Mouse (Mus musculus): ENCODE results near the gene Dctn3. TPM values are rescaled to one million over a fixed set of nuclear protein-coding genes. Genes with fewer than 3 reads are reported as not detected.

Dctn3 gene
- polyA plus RNA-seq, 1 experiment from 2014 or later, result 274 TPM

GRCm38 (mm10) chr4:41671963-41672480, 50.9 kb downstream of the Dctn3 start:
- H3K4me2 ChIP-seq (replicated peaks), result peak overlapping the region; percentile 3; the same call in 1 of the 2 replicates
- DNase-seq (ENCODE audit: low spot score), result no peak
- H3K9me3 ChIP-seq (ENCODE audit: control insufficient read depth, low read length), result no peaks in the 10 kb centered on the region

DNA sequence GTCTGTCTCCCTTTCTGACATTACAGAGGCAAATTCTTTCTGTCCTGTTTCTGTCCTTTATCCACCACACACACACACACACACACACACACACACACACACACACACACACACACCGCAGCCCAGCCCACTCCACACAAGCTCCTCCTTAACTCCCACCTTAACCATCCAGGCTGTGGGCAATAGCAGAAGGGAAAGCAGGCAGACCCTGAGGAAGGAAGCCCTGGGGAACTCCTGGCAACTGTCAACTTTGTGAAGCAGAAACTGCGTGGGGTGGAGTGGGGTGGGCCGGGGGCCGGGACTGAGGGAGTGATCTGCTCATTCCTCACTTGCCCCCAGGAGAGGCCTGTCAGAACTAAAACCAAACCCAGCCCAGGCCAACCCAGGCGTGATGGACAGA, 51.5 kb downstream of the Dctn3 start:
- H3K4me3 ChIP-seq (replicated peaks; ENCODE audit: low read length), result no peak overlapping the region
- no peak overlapping the region for H3K27ac ChIP-seq
- WGBS, result 36% methylated on average over 5 of the region's 5 CpGs
- no peak for DNase-seq (ENCODE audit: low spot score)
- H3K4me2 ChIP-seq (replicated peaks), result no peak overlapping the region
- no peaks in the 10 kb centered on the region for H3K9me3 ChIP-seq (ENCODE audit: control insufficient read depth, low read length)
- H3K27me3 ChIP-seq (ENCODE audit: control insufficient read depth, insufficient read depth, low read length), result no peaks in the 10 kb centered on the region
- H3K9ac ChIP-seq, result peak overlapping the region; percentile 31; the same call in 1 of the 2 replicates
- peaks cover 42% of the 10 kb centered on the region for H3K4me1 ChIP-seq (replicated peaks; ENCODE audit: control insufficient read depth, insufficient read depth, low read length)
- no peak for ATAC-seq (ENCODE audit: low FRiP score)
- 0 out of 2 replicates have a peak, but pooled peaks cover 6% of the 10 kb centered on the region for H3K36me3 ChIP-seq (replicated peaks; ENCODE audit: control insufficient read depth, insufficient read depth)

More at GRCm38 (mm10) chr4:41671963-41672480, 50.9 kb downstream of the Dctn3 start:
- H3K4me1 ChIP-seq (replicated peaks; ENCODE audit: control insufficient read depth, insufficient read depth, low read length), result peaks cover 47% of the 10 kb centered on the region
- 8% methylated on average over 8 of the region's 8 CpGs for WGBS
- 0 out of 2 replicates have a peak, but pooled peaks cover 6% of the 10 kb centered on the region for H3K36me3 ChIP-seq (replicated peaks; ENCODE audit: control insufficient read depth, insufficient read depth)
- H3K27me3 ChIP-seq (ENCODE audit: control insufficient read depth, insufficient read depth, low read length), result no peaks in the 10 kb centered on the region
- no peak overlapping the region for H3K4me3 ChIP-seq (replicated peaks; ENCODE audit: low read length)
- peak overlapping the region; percentile 42; the same call in 1 of the 2 replicates for H3K9ac ChIP-seq
- no peak overlapping the region for H3K27ac ChIP-seq
- ATAC-seq (ENCODE audit: low FRiP score), result peak; percentile 38

GRCm38 (mm10) chr4:41670836-41671235, 52.1 kb downstream of the Dctn3 start:
- Histone ChIP-seq H3K4me3 (replicated peaks; ENCODE audit: low read length) (no peak overlapping the region), H3K4me2 (replicated peaks) (no peak overlapping the region), H3K9ac (no peak overlapping the region), H3K36me3 (replicated peaks; ENCODE audit: control insufficient read depth, insufficient read depth) (0 out of 2 replicates have a peak, but pooled peaks cover 6% of the 10 kb centered on the region), H3K4me1 (replicated peaks; ENCODE audit: control insufficient read depth, insufficient read depth, low read length) (peaks cover 35% of the 10 kb centered on the region), H3K9me3 (ENCODE audit: control insufficient read depth, low read length) (no peaks in the 10 kb centered on the region), H3K27ac (no peak overlapping the region), H3K27me3 (ENCODE audit: control insufficient read depth, insufficient read depth, low read length) (no peaks in the 10 kb centered on the region)
- ATAC-seq (ENCODE audit: low FRiP score) (no peak), DNase-seq (ENCODE audit: low spot score) (no peak)
- 77% methylated on average over 18 of the region's 18 CpGs for WGBS

DNA sequence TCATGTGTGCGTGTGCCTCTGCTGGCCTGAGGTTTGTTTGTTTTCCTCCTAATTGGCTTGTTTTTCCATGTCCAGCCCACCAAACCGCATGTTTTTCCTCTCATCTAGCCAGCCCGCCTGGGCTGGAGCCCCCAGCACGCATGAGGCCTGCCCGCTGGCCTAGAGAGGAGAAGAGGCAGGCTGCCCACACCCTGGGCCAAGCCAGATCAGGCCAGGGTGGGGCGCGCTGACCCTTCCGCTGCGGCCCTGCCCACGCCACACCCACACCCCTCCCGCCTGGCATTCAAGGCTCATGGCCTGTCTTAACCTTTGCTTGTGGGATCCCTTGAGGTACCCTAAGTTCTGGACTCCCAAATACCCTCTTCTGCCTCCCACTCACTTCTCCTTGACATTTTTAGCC, 56.3 kb downstream of the Dctn3 start:
- WGBS, result 74% methylated on average over 11 of the region's 11 CpGs
- Histone ChIP-seq H3K4me3 (replicated peaks; ENCODE audit: low read length) (no peak overlapping the region), H3K9ac (no peak overlapping the region; the same call in 1 of the 2 replicates), H3K9me3 (ENCODE audit: control insufficient read depth, low read length) (no peaks in the 10 kb centered on the region), H3K4me2 (replicated peaks) (no peak overlapping the region), H3K36me3 (replicated peaks; ENCODE audit: control insufficient read depth, insufficient read depth) (0 out of 2 replicates have a peak, but pooled peaks cover 11% of the 10 kb centered on the region), H3K27me3 (ENCODE audit: control insufficient read depth, insufficient read depth, low read length) (no peaks in the 10 kb centered on the region), H3K27ac (no peak overlapping the region), H3K4me1 (replicated peaks; ENCODE audit: control insufficient read depth, insufficient read depth, low read length) (peaks cover 29% of the 10 kb centered on the region)
- no peak for DNase-seq (ENCODE audit: low spot score)
- ATAC-seq (ENCODE audit: low FRiP score), result no peak

DNA sequence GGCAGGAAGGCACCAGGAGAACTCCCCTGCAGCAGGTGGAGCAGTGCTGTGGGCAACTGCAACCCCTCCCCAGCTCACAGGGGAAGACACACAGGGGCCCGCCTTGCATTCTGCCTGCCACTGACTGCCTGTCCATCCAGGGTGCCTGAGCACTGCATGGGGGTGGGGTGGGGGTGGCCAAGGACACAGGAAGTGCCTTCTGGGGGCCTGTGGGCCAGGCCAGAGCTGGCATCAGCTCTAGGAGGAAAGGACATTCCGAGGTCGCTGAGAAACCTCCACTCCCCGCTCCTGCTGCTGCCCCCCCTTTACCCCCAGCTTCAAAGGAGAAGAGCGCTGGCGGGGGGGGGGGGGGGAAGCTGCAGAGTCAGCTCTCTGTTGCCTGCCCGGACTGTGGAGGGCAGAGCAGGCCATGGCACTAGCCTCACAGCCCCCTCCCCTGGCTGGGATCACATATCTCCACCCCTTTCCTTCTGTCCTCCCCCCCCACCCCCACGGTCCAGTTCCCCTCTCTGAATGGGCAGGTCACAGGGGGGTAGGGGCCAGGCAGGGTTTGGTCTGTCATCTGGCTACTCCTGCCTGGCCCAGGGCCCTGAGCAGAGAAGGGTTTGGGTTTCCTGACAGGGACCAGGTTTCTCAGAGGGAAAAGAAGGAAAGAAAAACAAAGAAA, 57.8 kb downstream of the Dctn3 start:
- H3K9ac ChIP-seq, result no peak overlapping the region
- DNase-seq (ENCODE audit: low spot score) (no peak), ATAC-seq (ENCODE audit: low FRiP score) (no peak)
- 13% methylated on average over 4 of the region's 8 CpGs for WGBS
- H3K9me3 ChIP-seq (ENCODE audit: control insufficient read depth, low read length), result no peaks in the 10 kb centered on the region
- H3K27ac ChIP-seq, result peak overlapping the region; percentile 8; the same call in 1 of the 2 replicates
- H3K36me3 ChIP-seq (replicated peaks; ENCODE audit: control insufficient read depth, insufficient read depth), result 0 out of 2 replicates have a peak, but pooled peaks cover 5% of the 10 kb centered on the region
- no peaks in the 10 kb centered on the region for H3K27me3 ChIP-seq (ENCODE audit: control insufficient read depth, insufficient read depth, low read length)
- H3K4me3 ChIP-seq (replicated peaks; ENCODE audit: low read length), result no peak overlapping the region
- no peak overlapping the region for H3K4me2 ChIP-seq (replicated peaks)
- peaks cover 25% of the 10 kb centered on the region for H3K4me1 ChIP-seq (replicated peaks; ENCODE audit: control insufficient read depth, insufficient read depth, low read length)

Other genes starting within 250 kb of the Dctn3 start
- gene AI464131, start 220.1 kb downstream of the Dctn3 start, polyA plus RNA-seq (2014; fragmentation: Nextera tagmentation; extraction: Ambion mirVana), result 10.3 and 12.4 TPM in 2 replicates
- gene 1110017D15Rik, start 205.8 kb downstream of the Dctn3 start, polyA plus RNA-seq (2014; fragmentation: Nextera tagmentation; extraction: Ambion mirVana), result 19.5 and 24.2 TPM in 2 replicates
- gene Fam219a, start 153.6 kb downstream of the Dctn3 start, polyA plus RNA-seq (2014; fragmentation: Nextera tagmentation; extraction: Ambion mirVana), result 20.0 and 23.5 TPM in 2 replicates
- gene Dnaic1, start 153.4 kb downstream of the Dctn3 start, polyA plus RNA-seq (2014; fragmentation: Nextera tagmentation; extraction: Ambion mirVana), result 2.0 and 2.3 TPM in 2 replicates
- gene Enho, start 82.8 kb downstream of the Dctn3 start, polyA plus RNA-seq (2014; fragmentation: Nextera tagmentation; extraction: Ambion mirVana), result 127 and 130 TPM in 2 replicates
- 19.2 and 21.8 TPM in 2 replicates for gene Cntfr, start 26.1 kb downstream of the Dctn3 start, polyA plus RNA-seq (2014; fragmentation: Nextera tagmentation; extraction: Ambion mirVana)
- gene Il11ra1, start 23.2 kb downstream of the Dctn3 start, polyA plus RNA-seq (2014; fragmentation: Nextera tagmentation; extraction: Ambion mirVana), result 39.9 and 40.6 TPM in 2 replicates
- 57.5 and 60.5 TPM in 2 replicates for gene Rpp25l, start 9.6 kb downstream of the Dctn3 start, polyA plus RNA-seq (2014; fragmentation: Nextera tagmentation; extraction: Ambion mirVana)
- 1.0 and 1.5 TPM in 2 replicates for gene Arid3c, start 8.0 kb upstream of the Dctn3 start, polyA plus RNA-seq (2014; fragmentation: Nextera tagmentation; extraction: Ambion mirVana)
- gene Galt, start 32.1 kb upstream of the Dctn3 start, polyA plus RNA-seq (2014; fragmentation: Nextera tagmentation; extraction: Ambion mirVana), result 46.2 and 47.2 TPM in 2 replicates
- gene Sigmar1, start 33.0 kb upstream of the Dctn3 start, polyA plus RNA-seq (2014; fragmentation: Nextera tagmentation; extraction: Ambion mirVana), result 77.5 and 84.5 TPM in 2 replicates
- gene Ccl27a, start 51.1 kb upstream of the Dctn3 start, polyA plus RNA-seq (2014; fragmentation: Nextera tagmentation; extraction: Ambion mirVana), result 238 and 269 TPM in 2 replicates
- gene Gm21541, start 180.4 kb upstream of the Dctn3 start, polyA plus RNA-seq (2014; fragmentation: Nextera tagmentation; extraction: Ambion mirVana), result not detected in 2 replicates
- 8.7 and 9.2 TPM in 2 replicates for gene Gm20878, start 218.4 kb upstream of the Dctn3 start, polyA plus RNA-seq (2014; fragmentation: Nextera tagmentation; extraction: Ambion mirVana)
- gene Fam205a4, start 242.9 kb upstream of the Dctn3 start, polyA plus RNA-seq (2014; fragmentation: Nextera tagmentation; extraction: Ambion mirVana), result 2.1 TPM in 2 replicates

Data from hindbrain, embryonic 14.5 days (tissue).